Mouse (Mus musculus) neural tube, embryonic 11.5 days (tissue): ENCODE data around the gene Limd1. TPM values are rescaled to one million over a fixed set of nuclear protein-coding genes. Genes with fewer than 3 reads are reported as not detected.
A peak's percentile ranks its signal among the peaks of the same experiment; 100 is the strongest.
"Not testable (repeated sequence)": the region's sequence is repeated elsewhere in the genome, so short reads cannot be mapped to it uniquely, and the experiment has no call there.

ENCODE experiments used
- ATAC-seq: fragments of 200-750 bp; cut with Nextera tagmentation; 2 replicates; pipeline ENCODE4 v1.8.0; 2017; ENCODE audit warnings: moderate number of reproducible peaks, mild to moderate bottlenecking, moderate TSS enrichment, moderate library complexity; ENCODE audit not compliant: insufficient read depth, low FRiP score, low TSS enrichment
- DNase-seq: peaks from one replicate; pipeline ENCODE4 v3.0.0-alpha.2; 2015; ENCODE audit warnings: low spot score
- H3K27ac ChIP-seq: fragments of 300-500 bp; sonication (generic); 2 replicates; pipeline ENCODE4 v1.5.1; 2014; ENCODE audit warnings: low read depth, mild to moderate bottlenecking, low read length
- H3K27me3 ChIP-seq: fragments of 300-500 bp; sonication (generic); 2 replicates; pipeline ENCODE4 v1.6.1; 2014; ENCODE audit warnings: mild to moderate bottlenecking, low read length, mixed read lengths; ENCODE audit not compliant: control insufficient read depth, insufficient read depth
- H3K36me3 ChIP-seq: fragments of 300-500 bp; sonication (generic); 2 replicates; pipeline ENCODE4 v1.6.1; 2014; ENCODE audit warnings: mild to moderate bottlenecking, low read length, moderate library complexity, mixed read lengths; ENCODE audit not compliant: control insufficient read depth, insufficient read depth
- H3K4me1 ChIP-seq: fragments of 300-500 bp; sonication (generic); 2 replicates; pipeline ENCODE4 v1.6.1; 2014; ENCODE audit warnings: low read length, mixed read lengths; ENCODE audit not compliant: control insufficient read depth, insufficient read depth
- H3K4me2 ChIP-seq: fragments of 300-500 bp; sonication (generic); 2 replicates; pipeline ENCODE4 v1.6.1; 2014; ENCODE audit warnings: low read depth, mild to moderate bottlenecking, moderate library complexity
- H3K4me3 ChIP-seq: fragments of 300-500 bp; sonication (generic); 2 replicates; pipeline ENCODE4 v1.5.1; 2014; ENCODE audit warnings: low read depth, low read length
- H3K9ac ChIP-seq: fragments of 300-500 bp; sonication (generic); 2 replicates; pipeline ENCODE4 v1.6.1; 2014; ENCODE audit warnings: mild to moderate bottlenecking, low read length
- H3K9me3 ChIP-seq: fragments of 300-500 bp; sonication (generic); 2 replicates; pipeline ENCODE4 v1.6.1; 2016; ENCODE audit warnings: low read length; ENCODE audit not compliant: control insufficient read depth
- WGBS: fragments of 180-500 bp; shearing (Covaris S2); extraction: QIAGEN DNeasy Blood & Tissue Kit; methylation state at CpG from one replicate; pipeline ENCODE4 v1.1.7; 2014; 5-methylcytosine and 5-hydroxymethylcytosine counted together
- polyA plus RNA-seq: library from polyadenylated mRNA; unstranded; fragments of >200 nt; fragmentation: Nextera tagmentation; extraction: Ambion mirVana; gene quantifications from 2 replicates; pipeline ENCODE4 v1.2.1, GENCODE M21; 2014

The Limd1 gene
- polyA plus RNA-seq, result 48.1 and 52.4 TPM in 2 replicates

GRCm38 (mm10) chr9:123478586-123479195, at the start of gene Limd1:
Gene Limd1, plus strand, starts transcription at chr9:123478706.
- WGBS, result under 1% methylated on average over 28 of the region's 57 CpGs
- Histone ChIP-seq H3K27ac (peak within 1 kb of the TSS; percentile 56; the same call in 1 of the 2 replicates), H3K4me1 (peaks cover 23% of the 10 kb centered on the region)

GRCm38 (mm10) chr9:123429863-123430262, 48.6 kb upstream of the Limd1 start:
- Histone ChIP-seq H3K4me3 (no peak overlapping the region), H3K27ac (no peak overlapping the region), H3K9me3 (no peaks in the 10 kb centered on the region), H3K9ac (no peak overlapping the region), H3K36me3 (no peaks in the 10 kb centered on the region), H3K27me3 (no peaks in the 10 kb centered on the region), H3K4me1 (no peaks in the 10 kb centered on the region), H3K4me2 (no peak overlapping the region)
- WGBS, result 81% methylated on average over 4 of the region's 4 CpGs
- DNase-seq, result no peak
- no peak for ATAC-seq

More at GRCm38 (mm10) chr9:123478586-123479195, at the start of gene Limd1:
- peaks cover 3% of the 10 kb centered on the region; the same call in 1 of the 2 replicates for H3K36me3 ChIP-seq
- no peaks in the 10 kb centered on the region for H3K9me3 ChIP-seq
- peak; percentile 79 for DNase-seq
- ATAC-seq, result peak; percentile 84
- peak within 1 kb of the TSS; percentile 77 for H3K9ac ChIP-seq
- H3K4me3 ChIP-seq, result peak within 1 kb of the TSS; percentile 54
- no peaks in the 10 kb centered on the region for H3K27me3 ChIP-seq
- peak within 1 kb of the TSS; percentile 60 for H3K4me2 ChIP-seq

- no peak overlapping the region for H3K27ac ChIP-seq
- ATAC-seq, result peak; percentile 53; the same call in 1 of the 2 replicates
- H3K36me3 ChIP-seq, result no peaks in the 10 kb centered on the region
- H3K4me3 ChIP-seq, result no peak overlapping the region
- H3K4me2 ChIP-seq, result no peak overlapping the region
- no peaks in the 10 kb centered on the region for H3K9me3 ChIP-seq
- DNase-seq, result no peak
- no peaks in the 10 kb centered on the region for H3K4me1 ChIP-seq
- no peak overlapping the region for H3K9ac ChIP-seq
- no peaks in the 10 kb centered on the region for H3K27me3 ChIP-seq
Measured at GRCm38 (mm10) chr9:123430973-123431372, 47.5 kb upstream of the Limd1 start.

DNA sequence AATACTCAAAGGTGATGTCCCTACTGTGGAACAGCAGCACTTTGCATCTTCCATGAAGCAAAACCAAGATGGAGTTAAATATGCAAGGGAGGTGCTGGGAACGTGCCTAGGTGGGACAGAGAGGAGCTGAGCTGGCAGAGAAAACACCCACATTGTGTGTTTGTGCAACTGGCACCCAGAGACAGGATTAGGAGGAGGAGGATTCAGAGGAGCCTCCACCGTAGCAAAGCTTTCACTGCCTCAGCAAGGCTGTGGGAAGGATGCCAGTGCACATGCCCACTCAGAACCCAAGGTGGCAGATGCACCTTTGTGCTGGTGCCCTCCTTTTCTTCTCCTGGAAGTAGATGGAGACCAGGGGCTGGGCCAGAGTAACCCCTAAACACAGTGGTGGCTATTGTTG, 40.3 kb upstream of the Limd1 start:
- Histone ChIP-seq H3K9ac (no peak overlapping the region), H3K4me3 (no peak overlapping the region), H3K36me3 (no peaks in the 10 kb centered on the region), H3K4me1 (no peaks in the 10 kb centered on the region), H3K9me3 (no peaks in the 10 kb centered on the region), H3K27ac (no peak overlapping the region), H3K4me2 (no peak overlapping the region), H3K27me3 (no peaks in the 10 kb centered on the region)
- WGBS, result 82% methylated on average over 2 of the region's 2 CpGs
- ATAC-seq (no peak), DNase-seq (no peak)

DNA sequence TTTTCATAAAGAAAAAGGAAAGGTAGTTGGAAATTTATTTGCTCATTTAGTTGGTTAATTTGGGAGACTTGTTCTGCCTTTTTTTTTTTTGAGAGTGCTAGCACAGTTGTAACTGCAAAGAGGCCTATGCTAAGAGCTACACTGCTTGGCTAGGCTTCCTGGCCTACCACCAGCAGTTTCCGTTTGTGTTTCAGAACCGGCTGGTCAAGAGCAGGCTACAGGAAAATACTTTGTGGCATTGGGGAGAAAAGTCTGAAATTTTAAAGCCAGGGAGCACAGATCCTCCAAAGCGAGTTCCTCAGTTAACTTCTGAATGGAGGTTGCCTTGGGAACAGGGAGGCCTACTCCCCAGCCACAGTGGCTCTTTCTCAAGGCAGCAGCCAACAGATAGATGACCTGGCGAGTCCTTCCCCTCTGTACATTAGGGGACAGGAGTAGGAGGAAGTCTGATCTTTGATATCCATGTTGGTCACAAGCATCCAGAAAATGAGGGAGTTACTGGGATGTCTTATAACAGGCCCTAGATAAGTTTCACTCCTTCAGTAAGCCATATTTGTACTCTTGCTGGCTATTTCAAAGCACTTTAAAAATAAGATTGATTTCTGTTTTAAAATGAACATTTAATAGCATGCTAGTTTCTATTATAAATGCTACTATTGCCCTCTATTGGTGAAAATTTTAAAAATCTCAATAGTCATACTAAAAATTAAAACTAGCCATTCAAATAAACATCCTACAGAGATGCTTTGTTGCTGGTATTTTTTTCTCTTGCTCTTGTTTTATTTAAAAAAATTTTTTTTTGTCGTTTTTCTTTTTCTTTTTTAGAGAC, 38.1 kb upstream of the Limd1 start:
- no peaks in the 10 kb centered on the region for H3K36me3 ChIP-seq
- WGBS, result 53% methylated on average over 5 of the region's 5 CpGs
- no peaks in the 10 kb centered on the region for H3K9me3 ChIP-seq
- H3K4me1 ChIP-seq, result no peaks in the 10 kb centered on the region
- no peak overlapping the region for H3K4me2 ChIP-seq
- no peak overlapping the region for H3K4me3 ChIP-seq
- H3K27ac ChIP-seq, result no peak overlapping the region
- H3K9ac ChIP-seq, result no peak overlapping the region
- DNase-seq, result peak; percentile 25
- ATAC-seq, result no peak
- no peaks in the 10 kb centered on the region for H3K27me3 ChIP-seq

- 95% methylated on average over 2 of the region's 3 CpGs for WGBS
Measured at GRCm38 (mm10) chr9:123447101-123447500, 31.4 kb upstream of the Limd1 start.

GRCm38 (mm10) chr9:123448594-123448993, 29.9 kb upstream of the Limd1 start:
- Histone ChIP-seq H3K27me3 (no peaks in the 10 kb centered on the region), H3K4me1 (no peaks in the 10 kb centered on the region), H3K36me3 (no peaks in the 10 kb centered on the region), H3K9me3 (no peaks in the 10 kb centered on the region), H3K27ac (no peak overlapping the region), H3K9ac (no peak overlapping the region), H3K4me2 (no peak overlapping the region), H3K4me3 (no peak overlapping the region)
- ATAC-seq, result no peak
- DNase-seq, result no peak

More at GRCm38 (mm10) chr9:123447101-123447500, 31.4 kb upstream of the Limd1 start:
- H3K4me2 ChIP-seq, H3K36me3 ChIP-seq, H3K27me3 ChIP-seq, H3K9me3 ChIP-seq, H3K27ac ChIP-seq, ATAC-seq, H3K9ac ChIP-seq, H3K4me3 ChIP-seq, H3K4me1 ChIP-seq: not testable (repeated sequence)
- DNase-seq, result peak; percentile 32

- Histone ChIP-seq H3K36me3 (no peaks in the 10 kb centered on the region), H3K4me3 (no peak overlapping the region), H3K4me1 (no peaks in the 10 kb centered on the region), H3K9ac (no peak overlapping the region), H3K27ac (no peak overlapping the region), H3K9me3 (no peaks in the 10 kb centered on the region), H3K4me2 (no peak overlapping the region), H3K27me3 (no peaks in the 10 kb centered on the region)
- no peak for ATAC-seq
- 44% methylated on average over 2 of the region's 2 CpGs for WGBS
- DNase-seq, result peak; percentile 61
Measured at GRCm38 (mm10) chr9:123450174-123450573, 28.3 kb upstream of the Limd1 start.

DNA sequence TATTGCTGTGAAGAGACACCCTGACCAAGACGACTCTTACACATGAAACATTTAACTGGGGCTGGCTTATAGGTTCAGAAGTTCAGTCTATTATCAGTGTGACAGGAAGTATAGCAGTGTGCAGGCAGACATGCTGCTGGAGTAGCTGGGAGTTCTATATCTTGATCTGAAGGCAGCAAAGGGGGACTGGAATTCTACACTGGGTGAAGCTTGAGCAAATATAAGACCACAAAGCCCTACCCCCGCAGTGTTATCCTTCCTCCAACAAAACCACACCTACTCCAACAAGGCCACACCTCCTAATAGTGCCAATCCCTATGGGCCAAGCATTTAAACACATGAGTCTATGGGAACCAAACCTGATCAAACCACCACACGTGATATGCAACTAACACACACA, 26.7 kb upstream of the Limd1 start:
- WGBS, result 69% methylated on average over 3 of the region's 3 CpGs
- Histone ChIP-seq H3K9me3 (no peaks in the 10 kb centered on the region), H3K4me1 (no peaks in the 10 kb centered on the region), H3K27me3 (no peaks in the 10 kb centered on the region), H3K36me3 (no peaks in the 10 kb centered on the region; the same call in 1 of the 2 replicates), H3K27ac (no peak overlapping the region), H3K4me3 (no peak overlapping the region), H3K9ac (no peak overlapping the region), H3K4me2 (no peak overlapping the region)
- no peak for ATAC-seq
- DNase-seq, result no peak
